Mouse (Mus musculus): Measurements from ENCODE around the gene Suclg2. TPM values are rescaled to one million over a fixed set of nuclear protein-coding genes. Genes with fewer than 3 reads are reported as not detected.
A peak's percentile ranks its signal among the peaks of the same experiment; 100 is the strongest.
"Not testable (repeated sequence)": the region's sequence is repeated elsewhere in the genome, so short reads cannot be mapped to it uniquely, and the experiment has no call there.

Gene Suclg2
- polyA plus RNA-seq, 1 experiment from 2014 or later: 55.9 TPM

DNA sequence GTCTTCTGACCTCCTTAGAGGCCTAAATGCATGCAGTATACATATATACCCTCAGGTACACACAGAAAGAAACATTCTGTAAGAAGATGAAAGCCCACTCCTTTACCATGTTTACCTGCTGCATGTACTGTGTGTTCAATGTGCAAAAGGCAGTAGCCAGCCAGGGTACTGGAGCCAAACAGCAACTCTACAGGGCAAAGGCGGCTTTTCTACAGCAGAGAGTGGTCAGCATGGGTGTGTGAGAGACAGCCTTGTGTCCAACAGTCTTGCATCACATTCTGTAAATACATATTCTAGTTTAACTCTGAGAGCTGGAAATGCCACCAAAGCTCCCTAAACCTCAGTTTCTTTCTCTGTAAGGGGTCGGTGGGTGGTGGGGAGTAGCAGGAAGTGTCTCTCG is 110.5 kb downstream of the Suclg2 start:
- Histone ChIP-seq H3K36me3 (replicated peaks) (no peaks in the 10 kb centered on the region; the same call in 1 of the 2 replicates), H3K27me3 (replicated peaks; ENCODE audit: low read depth, poor library complexity, severe bottlenecking) (no peaks in the 10 kb centered on the region), H3K4me1 (peaks cover 15% of the 10 kb centered on the region), H3K4me3 (no peak overlapping the region), H3K27ac (replicated peaks) (peak overlapping the region; percentile 54), H3K9me3 (no peaks in the 10 kb centered on the region)
- 84% methylated on average over 3 of the region's 3 CpGs for WGBS
- no peak for DNase-seq (ENCODE audit: low spot score)

GRCm38 (mm10) chr6:95600731-95601130 is 117.9 kb downstream of the Suclg2 start:
- not testable (repeated sequence) for H3K27me3 ChIP-seq (replicated peaks; ENCODE audit: low read depth, poor library complexity, severe bottlenecking); H3K4me1 ChIP-seq; H3K9me3 ChIP-seq; H3K36me3 ChIP-seq (replicated peaks); H3K4me3 ChIP-seq; H3K27ac ChIP-seq (replicated peaks); DNase-seq (ENCODE audit: low spot score)
- WGBS: 94% methylated on average over 8 of the region's 8 CpGs

GRCm38 (mm10) chr6:95596766-95597750 is 121.5 kb downstream of the Suclg2 start:
- WGBS: 79% methylated on average over 15 of the region's 15 CpGs
- H3K27me3 ChIP-seq (replicated peaks; ENCODE audit: low read depth, poor library complexity, severe bottlenecking): no peaks in the 10 kb centered on the region
- H3K4me1 ChIP-seq: peaks cover 8% of the 10 kb centered on the region
- DNase-seq (ENCODE audit: low spot score): no peak
- no peak overlapping the region for H3K4me3 ChIP-seq
- H3K27ac ChIP-seq (replicated peaks): no peak overlapping the region
- H3K36me3 ChIP-seq (replicated peaks): peaks cover 12% of the 10 kb centered on the region
- no peaks in the 10 kb centered on the region for H3K9me3 ChIP-seq

- Histone ChIP-seq H3K36me3 (replicated peaks) (peaks cover 12% of the 10 kb centered on the region), H3K4me3 (no peak overlapping the region), H3K27ac (replicated peaks) (no peak overlapping the region), H3K4me1 (peaks cover 8% of the 10 kb centered on the region), H3K27me3 (replicated peaks; ENCODE audit: low read depth, poor library complexity, severe bottlenecking) (no peaks in the 10 kb centered on the region), H3K9me3 (no peaks in the 10 kb centered on the region)
- no peak for DNase-seq (ENCODE audit: low spot score)
- WGBS: 78% methylated on average over 2 of the region's 2 CpGs
Measured at GRCm38 (mm10) chr6:95595852-95596251, 122.7 kb downstream of the Suclg2 start.

DNA sequence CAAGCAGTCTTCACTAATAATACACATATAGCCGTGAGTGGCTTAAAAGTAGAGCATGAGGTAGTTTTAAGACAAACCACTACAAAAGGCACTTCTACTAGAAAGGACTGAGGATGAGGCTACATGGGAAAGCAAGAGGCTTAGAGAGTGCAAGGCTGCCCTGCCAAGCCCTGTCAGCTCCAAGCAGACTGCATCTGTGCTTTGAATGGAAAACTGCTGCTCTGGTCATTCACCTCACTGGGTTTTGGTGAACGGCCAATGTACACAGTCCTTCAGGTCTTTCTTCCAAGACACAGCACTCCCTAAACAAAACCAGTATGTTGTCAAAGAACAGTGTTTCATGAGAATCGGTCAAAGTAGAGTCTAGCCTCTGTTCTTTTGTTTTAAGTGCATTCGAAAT is 124.4 kb downstream of the Suclg2 start:
- no peak for DNase-seq (ENCODE audit: low spot score)
- Histone ChIP-seq H3K36me3 (replicated peaks) (peaks cover 12% of the 10 kb centered on the region), H3K4me1 (peaks cover 14% of the 10 kb centered on the region), H3K27me3 (replicated peaks; ENCODE audit: low read depth, poor library complexity, severe bottlenecking) (no peaks in the 10 kb centered on the region), H3K4me3 (no peak overlapping the region), H3K27ac (replicated peaks) (no peak overlapping the region), H3K9me3 (no peaks in the 10 kb centered on the region)
- 89% methylated on average over 4 of the region's 4 CpGs for WGBS

GRCm38 (mm10) chr6:95592396-95592795 is 126.2 kb downstream of the Suclg2 start:
- no peaks in the 10 kb centered on the region for H3K9me3 ChIP-seq
- H3K36me3 ChIP-seq (replicated peaks): peaks cover 12% of the 10 kb centered on the region
- peaks cover 13% of the 10 kb centered on the region for H3K4me1 ChIP-seq
- DNase-seq (ENCODE audit: low spot score): no peak
- WGBS: 93% methylated on average over 6 of the region's 6 CpGs
- no peaks in the 10 kb centered on the region for H3K27me3 ChIP-seq (replicated peaks; ENCODE audit: low read depth, poor library complexity, severe bottlenecking)
- H3K4me3 ChIP-seq: no peak overlapping the region
- no peak overlapping the region for H3K27ac ChIP-seq (replicated peaks)

- no peak for DNase-seq (ENCODE audit: low spot score)
- no peaks in the 10 kb centered on the region for H3K27me3 ChIP-seq (replicated peaks; ENCODE audit: low read depth, poor library complexity, severe bottlenecking)
- H3K4me1 ChIP-seq: peaks cover 5% of the 10 kb centered on the region; the same call in 1 of the 2 replicates
- H3K36me3 ChIP-seq (replicated peaks): peaks cover 12% of the 10 kb centered on the region
- no peak overlapping the region for H3K4me3 ChIP-seq
- no peaks in the 10 kb centered on the region for H3K9me3 ChIP-seq
- WGBS: 52% methylated on average over 4 of the region's 4 CpGs
- no peak overlapping the region for H3K27ac ChIP-seq (replicated peaks)
Measured at GRCm38 (mm10) chr6:95590463-95590862, 128.1 kb downstream of the Suclg2 start.

DNA sequence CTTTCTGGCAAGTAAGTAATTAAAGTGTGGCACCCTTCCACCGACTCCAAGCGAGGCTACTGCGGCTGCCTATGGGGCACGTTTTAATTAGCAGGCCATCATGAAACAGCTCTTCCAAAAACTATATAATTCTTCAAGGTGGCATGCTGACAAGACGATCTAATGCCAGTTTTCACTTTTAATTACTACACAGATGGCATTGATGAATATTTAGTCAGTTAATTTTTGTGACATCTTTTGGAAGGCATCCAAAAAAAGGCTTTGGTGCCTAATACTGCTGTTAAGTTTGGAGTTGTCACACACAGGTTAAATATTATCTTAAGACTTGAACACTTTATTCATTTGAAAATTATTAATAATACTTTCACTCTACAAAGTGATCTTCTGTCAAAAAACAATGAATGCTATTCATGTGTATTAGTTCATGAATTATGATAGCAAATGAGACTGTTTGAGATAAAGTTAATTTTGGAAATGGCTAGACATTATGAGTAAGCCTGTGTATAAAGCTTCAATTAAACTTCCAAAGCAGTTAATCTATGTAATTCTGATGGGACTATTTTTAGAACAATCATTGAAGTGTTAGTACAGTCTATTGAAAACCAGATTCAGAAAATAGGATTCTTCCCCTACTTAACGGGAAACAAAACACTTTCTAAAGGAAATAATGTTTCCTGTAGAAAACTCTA is 131.3 kb downstream of the Suclg2 start:
- Histone ChIP-seq H3K27ac (replicated peaks) (no peak overlapping the region), H3K27me3 (replicated peaks; ENCODE audit: low read depth, poor library complexity, severe bottlenecking) (no peaks in the 10 kb centered on the region), H3K4me3 (no peak overlapping the region), H3K4me1 (peaks cover 5% of the 10 kb centered on the region; the same call in 1 of the 2 replicates), H3K9me3 (no peaks in the 10 kb centered on the region), H3K36me3 (replicated peaks) (peaks cover 9% of the 10 kb centered on the region)
- no peak for DNase-seq (ENCODE audit: low spot score)
- WGBS: 89% methylated on average over 6 of the region's 6 CpGs

GRCm38 (mm10) chr6:95581893-95582292 is 136.7 kb downstream of the Suclg2 start:
- no peak overlapping the region for H3K27ac ChIP-seq (replicated peaks)
- DNase-seq (ENCODE audit: low spot score): no peak
- H3K27me3 ChIP-seq (replicated peaks; ENCODE audit: low read depth, poor library complexity, severe bottlenecking): no peaks in the 10 kb centered on the region
- H3K36me3 ChIP-seq (replicated peaks): peaks cover 9% of the 10 kb centered on the region
- 0 out of 2 replicates have a peak, but pooled peaks cover 3% of the 10 kb centered on the region for H3K4me1 ChIP-seq
- WGBS: 83% methylated on average over 3 of the region's 3 CpGs
- H3K4me3 ChIP-seq: no peak overlapping the region
- no peaks in the 10 kb centered on the region for H3K9me3 ChIP-seq

DNA sequence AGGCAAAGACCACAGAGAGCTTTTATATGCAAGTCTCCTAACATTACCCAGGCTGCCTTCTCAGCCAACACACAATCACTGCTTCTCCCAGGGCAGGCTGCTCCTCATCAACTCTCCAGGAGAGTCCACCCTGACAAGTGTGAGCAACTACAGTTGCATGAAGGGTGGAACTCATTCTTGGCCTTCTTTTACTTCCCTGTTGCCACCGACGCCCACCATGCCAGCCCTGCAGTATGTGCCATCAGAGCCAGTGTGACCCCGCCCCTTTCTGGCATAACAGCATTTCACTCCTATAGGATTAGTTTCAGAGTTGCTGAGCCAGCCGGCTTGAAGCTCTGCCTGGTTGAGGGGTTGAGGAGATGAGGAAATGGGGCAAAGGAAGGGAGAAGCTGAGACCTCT is 138.8 kb downstream of the Suclg2 start:
- Histone ChIP-seq H3K27ac (replicated peaks) (no peak overlapping the region), H3K27me3 (replicated peaks; ENCODE audit: low read depth, poor library complexity, severe bottlenecking) (no peaks in the 10 kb centered on the region), H3K4me1 (peaks cover 17% of the 10 kb centered on the region), H3K4me3 (no peak overlapping the region), H3K36me3 (replicated peaks) (peaks cover 7% of the 10 kb centered on the region), H3K9me3 (no peaks in the 10 kb centered on the region)
- DNase-seq (ENCODE audit: low spot score): no peak
- WGBS: 77% methylated on average over 4 of the region's 4 CpGs

DNA sequence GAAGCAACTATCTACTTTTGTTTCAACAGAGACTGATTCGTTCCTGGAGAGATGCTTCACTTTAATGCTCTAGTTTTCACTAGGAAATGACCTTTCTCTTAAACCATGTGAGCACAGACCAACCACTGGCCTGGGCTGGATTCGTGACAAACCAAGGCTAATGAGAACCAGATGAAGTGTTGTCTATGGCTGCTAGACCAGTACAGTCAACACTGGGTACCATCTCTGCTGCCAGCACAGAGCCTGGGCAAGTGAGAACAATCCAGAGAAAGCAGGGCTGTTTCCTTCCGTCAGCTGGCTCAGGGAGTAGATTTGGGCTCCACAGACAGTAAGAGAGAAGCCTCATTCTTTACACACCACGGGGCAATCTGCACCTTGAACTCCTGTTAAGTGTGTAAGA is 143.1 kb downstream of the Suclg2 start:
- peak; percentile 51 for DNase-seq (ENCODE audit: low spot score)
- no peaks in the 10 kb centered on the region; the same call in 1 of the 2 replicates for H3K36me3 ChIP-seq (replicated peaks)
- H3K4me1 ChIP-seq: peaks cover 35% of the 10 kb centered on the region
- H3K27ac ChIP-seq (replicated peaks): peak overlapping the region; percentile 65
- H3K27me3 ChIP-seq (replicated peaks; ENCODE audit: low read depth, poor library complexity, severe bottlenecking): no peaks in the 10 kb centered on the region
- no peaks in the 10 kb centered on the region for H3K9me3 ChIP-seq
- no peak overlapping the region for H3K4me3 ChIP-seq
- 24% methylated on average over 4 of the region's 4 CpGs for WGBS

GRCm38 (mm10) chr6:95574867-95575266 is 143.7 kb downstream of the Suclg2 start:
- WGBS: 21% methylated on average over 3 of the region's 3 CpGs
- Histone ChIP-seq H3K27ac (replicated peaks) (peak overlapping the region; percentile 61), H3K36me3 (replicated peaks) (no peaks in the 10 kb centered on the region; the same call in 1 of the 2 replicates), H3K4me3 (no peak overlapping the region), H3K27me3 (replicated peaks; ENCODE audit: low read depth, poor library complexity, severe bottlenecking) (no peaks in the 10 kb centered on the region), H3K9me3 (no peaks in the 10 kb centered on the region), H3K4me1 (peaks cover 35% of the 10 kb centered on the region)
- peak; percentile 18 for DNase-seq (ENCODE audit: low spot score)

All from embryonic facial prominence, embryonic 10.5 days (tissue).